Mouse (Mus musculus): ENCODE data around the gene Timp1. TPM values are rescaled to one million over a fixed set of nuclear protein-coding genes. Genes with fewer than 3 reads are reported as not detected.

Timp1 gene
- polyA plus RNA-seq, 2 experiments from 2014 or later = not detected

Other genes with a start within 250 kb of the Timp1 start
- gene Uba1, start 211.8 kb upstream of the Timp1 start, polyA plus RNA-seq (2017; shearing (Covaris generic)) = 100 to 1,000 TPM; 118 to 150 TPM
- 1 to 10 TPM; 6.7 to 8.4 TPM for gene Cdk16, start 182.2 kb upstream of the Timp1 start, polyA plus RNA-seq (2017; shearing (Covaris generic))
- 1 to 10 TPM; 6.1 to 6.6 TPM for gene Usp11, start 166.3 kb upstream of the Timp1 start, polyA plus RNA-seq (2017; shearing (Covaris generic))
- 100 to 1,000 TPM; 113 to 128 TPM for gene Araf, start 72.4 kb upstream of the Timp1 start, polyA plus RNA-seq (2017; shearing (Covaris generic))
- gene Syn1, start 50.8 kb downstream of the Timp1 start, polyA plus RNA-seq (2017; shearing (Covaris generic)) = not detected
- gene Cfp, start 61.4 kb downstream of the Timp1 start, polyA plus RNA-seq (2017; shearing (Covaris generic)) = 1 to 10 TPM; 2.4 to 5.2 TPM
- gene Elk1, start 80.4 kb downstream of the Timp1 start, polyA plus RNA-seq (2017; shearing (Covaris generic)) = 1 to 10 TPM; 3.9 to 4.1 TPM
- 10 to 100 TPM; 40.8 to 49.3 TPM for gene Uxt, start 91.9 kb downstream of the Timp1 start, polyA plus RNA-seq (2017; shearing (Covaris generic))
- 10 to 100 TPM; 16.0 to 19.5 TPM for gene Zfp182, start 192.2 kb downstream of the Timp1 start, polyA plus RNA-seq (2017; shearing (Covaris generic))
- not detected for gene Spaca5, start 198.2 kb downstream of the Timp1 start, polyA plus RNA-seq (2017; shearing (Covaris generic))
- 1 to 10 TPM; 2.4 to 3.3 TPM for gene Zfp300, start 219.4 kb downstream of the Timp1 start, polyA plus RNA-seq (2017; shearing (Covaris generic))
- gene Ssxa1, start 245.7 kb downstream of the Timp1 start, polyA plus RNA-seq (2017; shearing (Covaris generic)) = not detected